Mouse (Mus musculus) olfactory bulb, adult 2 months (tissue): Measurements from ENCODE around the gene Dock8.

Experiments used
- CTCF ChIP-seq: fragments of 200-500 bp; IDR thresholded peaks from 2 replicates; pipeline ENCODE4 v1.5.1; 2012; ENCODE audit warnings: low read depth, mild to moderate bottlenecking, low read length, moderate library complexity; ENCODE audit not compliant: insufficient read depth
- POLR2A ChIP-seq: fragments of 200-500 bp; IDR thresholded peaks from 2 replicates; pipeline ENCODE4 v1.6.1; 2012; ENCODE audit warnings: mild to moderate bottlenecking, low read depth, low read length, moderate library complexity; ENCODE audit not compliant: insufficient read depth

- TF ChIP-seq POLR2A (no peak), CTCF (no peak)
Measured at GRCm38 (mm10) chr19:24996815-24997704, 2.3 kb upstream of the Dock8 start.
